Mouse (Mus musculus) lung, postnatal 36 days (tissue): ENCODE data around the gene Col6a6.
"Not testable (repeated sequence)": the region's sequence is repeated elsewhere in the genome, so short reads cannot be mapped to it uniquely, and the experiment has no call there.

Source experiments
- DNase-seq: peaks from one replicate; pipeline ENCODE4 v3.0.0; 2022; ENCODE audit warnings: mixed read lengths

Col6a6 gene

DNA sequence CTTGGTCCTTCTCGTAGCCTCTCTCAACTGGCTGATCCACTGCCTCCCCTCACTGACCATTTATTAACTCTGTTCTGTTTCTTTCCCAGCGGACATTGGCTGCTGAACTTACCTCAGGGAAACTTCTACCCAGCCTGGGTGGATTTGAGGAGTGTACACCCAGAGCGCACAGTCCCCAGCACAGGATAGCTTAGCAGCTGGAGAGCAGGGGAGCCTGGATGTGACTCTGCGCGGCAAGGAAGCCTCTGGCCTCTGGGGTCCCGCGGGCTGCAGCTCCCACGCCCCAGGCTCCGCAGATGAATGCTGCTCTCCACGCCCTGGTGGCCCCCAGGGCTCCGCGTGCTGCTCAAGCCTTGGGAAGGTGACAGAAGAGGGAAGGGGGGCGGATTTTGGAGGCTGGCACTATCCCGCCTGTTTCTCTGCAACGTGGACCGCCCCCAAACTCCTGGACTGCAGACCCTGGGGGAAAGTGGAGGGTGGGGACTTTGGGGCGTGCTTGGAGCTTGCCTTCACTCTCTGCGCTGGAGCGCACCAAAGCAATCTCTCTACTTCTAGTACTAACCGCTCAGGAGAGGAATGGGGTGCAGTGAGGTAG lies at the start of gene Col6a6:
TSS of gene Col6a6 (minus strand) at position 370 of the 595 bp plus-strand sequence.
- DNase-seq = no peak

- DNase-seq = no peak
Observed at GRCm38 (mm10) chr9:105876124-105876523, 48.2 kb upstream of the Col6a6 start.

GRCm38 (mm10) chr9:105871643-105872042 lies 43.7 kb upstream of the Col6a6 start:
- DNase-seq = no peak

GRCm38 (mm10) chr9:105857773-105858172 lies 29.8 kb upstream of the Col6a6 start:
- DNase-seq = peak; percentile 70

DNA sequence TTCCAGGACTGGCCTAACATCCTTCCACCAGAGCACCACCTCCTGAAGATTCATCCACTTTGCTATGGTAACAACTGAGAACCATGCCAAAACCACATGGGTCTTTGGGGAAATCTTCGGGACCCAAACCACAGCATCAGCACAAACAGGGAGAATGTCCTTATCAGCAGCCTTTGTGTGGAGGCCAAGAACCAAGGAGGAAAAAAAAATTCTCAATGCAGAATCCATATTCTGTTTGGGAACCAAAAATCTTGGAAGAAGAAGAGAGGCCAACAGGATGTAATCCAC lies 24.8 kb upstream of the Col6a6 start:
- no peak for DNase-seq

- DNase-seq = no peak
Observed at GRCm38 (mm10) chr9:105852015-105852777, 24.2 kb upstream of the Col6a6 start.

DNA sequence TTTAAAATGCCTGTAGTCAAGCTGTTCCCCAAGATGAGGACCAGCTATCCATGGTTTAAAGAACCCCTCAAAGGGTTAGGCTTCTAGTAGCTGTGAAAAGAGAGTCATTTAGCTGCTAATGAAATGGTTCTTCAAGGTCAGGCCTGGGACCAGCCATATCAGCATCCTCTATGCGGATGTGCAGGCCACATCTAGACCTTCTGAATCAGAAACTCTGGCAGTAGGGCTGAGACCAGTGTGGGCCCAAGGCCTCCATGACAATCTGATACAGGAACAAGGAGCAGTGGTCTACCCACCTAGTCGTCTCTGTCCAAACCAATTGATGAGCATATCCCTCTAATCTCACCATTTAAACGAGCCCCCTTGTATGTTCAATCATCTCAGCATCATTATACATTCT lies 23.1 kb upstream of the Col6a6 start:
- no peak for DNase-seq

- no peak for DNase-seq
Observed at GRCm38 (mm10) chr9:105848396-105848795, 20.4 kb upstream of the Col6a6 start.

GRCm38 (mm10) chr9:105847261-105847660 lies 19.3 kb upstream of the Col6a6 start:
- no peak for DNase-seq

- DNase-seq = not testable (repeated sequence)
Observed at GRCm38 (mm10) chr9:105841386-105841785, 13.4 kb upstream of the Col6a6 start.

DNA sequence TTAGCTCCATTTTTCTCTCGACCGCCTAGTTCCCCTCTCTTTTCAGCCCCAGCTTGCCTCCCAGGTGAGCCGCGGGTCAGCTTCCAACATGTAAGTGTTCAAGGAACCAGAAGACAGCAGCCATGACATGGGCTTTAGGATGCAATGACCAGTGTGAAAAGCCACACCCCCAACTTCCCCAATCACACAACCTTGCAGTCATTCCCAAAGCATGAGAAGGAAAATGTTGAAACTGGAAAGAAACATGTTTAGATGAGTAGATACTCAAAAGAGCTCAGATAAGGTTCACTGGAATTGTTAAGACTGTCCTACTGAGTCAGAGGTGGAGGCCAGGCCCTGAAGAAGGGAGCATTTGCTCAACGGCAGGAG lies 11.2 kb upstream of the Col6a6 start:
- no peak for DNase-seq

GRCm38 (mm10) chr9:105838396-105839146 lies 10.6 kb upstream of the Col6a6 start:
- no peak for DNase-seq

DNA sequence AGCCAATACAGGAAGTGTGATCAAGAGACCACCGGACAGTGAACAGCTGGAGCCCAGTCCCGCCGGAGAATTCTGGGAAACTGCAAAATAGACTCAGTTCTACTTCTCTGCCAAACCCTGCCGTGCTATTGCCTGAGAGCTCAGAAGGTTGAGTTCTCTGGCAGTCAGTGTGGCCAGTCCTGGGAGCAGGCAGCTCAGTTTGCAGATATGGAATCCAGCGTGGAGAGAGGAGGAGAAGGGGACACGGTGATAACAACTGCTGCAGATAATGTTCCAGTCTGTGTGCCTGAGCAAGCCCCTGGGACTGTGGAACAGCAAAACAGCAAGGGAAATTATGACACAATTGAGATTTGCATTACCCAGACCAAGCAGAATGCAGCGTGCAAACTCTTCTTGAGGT lies 7.6 kb upstream of the Col6a6 start:
- no peak for DNase-seq

GRCm38 (mm10) chr9:105834799-105835198 lies 6.8 kb upstream of the Col6a6 start:
- DNase-seq = no peak

GRCm38 (mm10) chr9:105831291-105831690 lies 3.3 kb upstream of the Col6a6 start:
- no peak for DNase-seq

- peak; percentile 32 for DNase-seq
Observed at GRCm38 (mm10) chr9:105827076-105827647, 798 bp downstream of the Col6a6 start.

GRCm38 (mm10) chr9:105820711-105821110 lies 7.2 kb downstream of the Col6a6 start:
- no peak for DNase-seq

DNA sequence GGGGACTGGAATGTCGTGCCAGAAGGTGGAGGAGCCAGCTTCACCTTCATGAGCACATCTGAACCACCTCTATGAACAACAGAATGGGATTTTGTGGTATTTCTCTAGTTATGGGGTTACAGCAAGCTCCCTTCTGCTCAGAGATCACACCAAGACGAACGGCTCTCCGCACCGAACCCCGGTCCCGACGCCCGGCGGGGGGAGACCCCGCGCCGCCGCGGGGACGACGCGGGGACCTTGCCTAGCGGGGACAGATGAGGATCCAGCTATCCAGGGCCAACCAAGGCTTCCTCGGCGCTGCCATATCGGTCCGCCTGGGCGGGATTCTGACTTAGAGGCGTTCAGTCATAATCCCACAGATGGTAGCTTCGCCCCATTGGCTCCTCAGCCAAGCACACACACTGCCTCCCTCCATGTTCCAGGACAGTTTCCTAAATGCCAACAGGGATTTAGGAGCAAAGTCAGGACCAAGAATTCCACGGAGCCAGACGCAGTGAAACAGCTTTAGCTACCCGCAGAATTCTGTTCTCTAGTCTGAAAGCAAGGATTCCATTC lies 8.7 kb downstream of the Col6a6 start:
- no peak for DNase-seq

DNA sequence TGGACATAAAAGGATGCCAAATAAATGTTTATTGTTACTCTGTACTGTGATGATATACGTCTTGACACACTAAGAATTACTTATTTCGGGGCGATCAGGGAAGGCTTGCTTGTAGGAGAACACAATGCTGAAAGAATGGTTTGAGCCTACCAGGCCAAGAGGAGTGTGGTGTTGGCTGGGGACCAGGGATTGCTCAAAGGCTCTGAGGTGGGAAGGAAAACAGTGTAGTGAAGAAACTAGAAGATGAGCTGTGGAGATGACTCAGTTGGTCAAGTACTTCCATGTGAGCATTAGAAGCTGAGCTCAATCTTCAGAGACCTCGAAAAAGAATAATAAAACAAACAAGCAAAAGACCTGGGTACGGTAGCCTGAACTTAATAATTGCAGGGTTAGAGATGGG lies 13.5 kb downstream of the Col6a6 start:
- DNase-seq = no peak

DNA sequence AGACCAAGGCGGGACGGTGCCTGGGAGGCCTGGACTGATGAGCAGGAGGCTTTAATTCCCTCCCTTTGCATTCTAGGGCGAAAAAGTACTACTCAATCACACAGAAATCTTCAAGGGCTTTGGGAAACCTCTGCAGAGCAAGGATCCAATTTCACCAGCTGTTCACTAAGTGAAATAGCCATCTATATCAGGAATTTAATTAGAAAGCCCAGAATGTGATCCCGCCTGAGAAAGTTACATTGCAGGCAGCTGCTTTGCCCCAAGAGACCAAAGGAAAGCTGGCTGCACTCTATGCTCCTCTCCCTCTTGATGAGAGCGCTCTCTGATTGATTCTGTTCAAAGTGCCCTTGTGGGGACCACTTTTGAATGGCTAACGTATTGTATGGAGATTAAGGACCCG lies 16.5 kb downstream of the Col6a6 start:
- no peak for DNase-seq

- no peak for DNase-seq
Observed at GRCm38 (mm10) chr9:105808920-105809505, 18.9 kb downstream of the Col6a6 start.

DNA sequence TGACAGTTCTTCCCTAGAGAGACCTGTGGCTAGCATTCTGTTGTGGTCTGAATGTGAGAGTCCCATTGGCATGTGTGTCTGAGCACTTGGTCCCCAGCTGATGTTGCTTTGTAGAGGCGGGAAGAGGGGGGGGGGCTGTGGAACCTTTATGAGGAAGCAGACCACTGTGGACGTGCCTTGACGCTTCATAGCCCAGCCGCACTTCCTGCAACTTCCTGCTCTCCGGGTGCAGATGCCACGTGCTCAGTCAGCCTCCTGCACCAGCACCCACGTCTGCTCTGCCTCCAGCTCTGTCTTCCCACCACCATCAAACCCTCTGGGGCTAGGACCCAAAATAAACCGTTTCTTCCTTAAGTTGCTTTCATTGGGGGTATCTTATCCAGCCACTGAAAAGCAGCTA lies 24.5 kb downstream of the Col6a6 start:
- DNase-seq = no peak

GRCm38 (mm10) chr9:105801463-105801862 lies 26.5 kb downstream of the Col6a6 start:
- no peak for DNase-seq
